Mouse (Mus musculus) adipocyte (in vitro differentiated cells): ENCODE results near the gene Ccdc28b.

Source experiments
- DNase-seq: peaks from one replicate; pipeline ENCODE4 v3.0.0-alpha.2; 2016; ENCODE audit warnings: low spot score

Gene Ccdc28b

DNA sequence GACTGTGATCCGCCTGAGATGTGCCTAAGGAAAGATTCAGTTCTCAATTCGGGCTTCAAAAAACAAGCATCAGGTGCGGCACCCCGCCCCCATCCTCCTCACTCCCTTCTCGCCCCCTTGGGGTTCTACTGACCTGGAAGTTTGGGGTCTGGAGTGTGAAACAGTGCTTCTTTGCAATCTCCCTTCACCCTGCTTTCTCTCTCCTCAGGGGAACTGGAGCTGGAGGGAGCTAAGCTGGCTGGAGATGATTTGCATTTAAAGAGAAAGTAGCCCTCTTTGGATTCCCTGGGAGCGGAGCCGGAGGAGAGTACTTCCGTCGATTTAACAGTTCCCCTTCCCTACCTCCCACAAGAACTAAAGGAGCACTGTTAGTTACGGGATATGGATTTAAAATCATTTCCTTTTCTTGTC lies at the start of gene Ccdc28b:
Gene Ccdc28b (minus strand): TSS at position 267 of the 411 bp plus-strand sequence.
- DNase-seq: peak; percentile 52

DNA sequence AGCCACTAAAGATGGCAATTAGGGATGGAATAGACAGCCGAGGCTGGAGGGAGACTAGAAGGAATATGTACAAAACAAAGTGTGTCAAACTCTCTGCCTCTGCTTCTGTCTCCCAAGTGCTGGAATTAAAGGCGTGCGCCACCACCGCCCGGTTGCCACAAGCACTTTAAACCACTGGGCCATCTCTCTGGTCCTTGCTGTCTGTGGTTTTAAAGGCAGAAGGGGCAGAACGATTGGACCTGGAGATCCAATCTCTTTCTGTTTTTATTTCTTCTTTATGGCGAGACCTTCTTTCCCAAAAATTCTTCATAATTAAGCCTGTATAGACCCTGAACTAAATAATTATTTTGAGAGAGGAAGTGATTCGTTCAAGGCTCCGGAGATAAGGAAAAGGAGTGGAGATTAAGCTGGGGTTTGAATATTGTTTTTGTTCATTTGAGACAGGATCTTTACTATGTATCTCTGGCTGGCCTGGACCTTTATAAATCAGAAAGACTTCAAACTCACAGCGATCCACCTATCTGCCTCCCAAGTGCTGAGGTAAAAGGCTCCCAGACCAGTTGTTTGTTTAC lies 49.2 kb upstream of the Ccdc28b start:
- no peak for DNase-seq

DNA sequence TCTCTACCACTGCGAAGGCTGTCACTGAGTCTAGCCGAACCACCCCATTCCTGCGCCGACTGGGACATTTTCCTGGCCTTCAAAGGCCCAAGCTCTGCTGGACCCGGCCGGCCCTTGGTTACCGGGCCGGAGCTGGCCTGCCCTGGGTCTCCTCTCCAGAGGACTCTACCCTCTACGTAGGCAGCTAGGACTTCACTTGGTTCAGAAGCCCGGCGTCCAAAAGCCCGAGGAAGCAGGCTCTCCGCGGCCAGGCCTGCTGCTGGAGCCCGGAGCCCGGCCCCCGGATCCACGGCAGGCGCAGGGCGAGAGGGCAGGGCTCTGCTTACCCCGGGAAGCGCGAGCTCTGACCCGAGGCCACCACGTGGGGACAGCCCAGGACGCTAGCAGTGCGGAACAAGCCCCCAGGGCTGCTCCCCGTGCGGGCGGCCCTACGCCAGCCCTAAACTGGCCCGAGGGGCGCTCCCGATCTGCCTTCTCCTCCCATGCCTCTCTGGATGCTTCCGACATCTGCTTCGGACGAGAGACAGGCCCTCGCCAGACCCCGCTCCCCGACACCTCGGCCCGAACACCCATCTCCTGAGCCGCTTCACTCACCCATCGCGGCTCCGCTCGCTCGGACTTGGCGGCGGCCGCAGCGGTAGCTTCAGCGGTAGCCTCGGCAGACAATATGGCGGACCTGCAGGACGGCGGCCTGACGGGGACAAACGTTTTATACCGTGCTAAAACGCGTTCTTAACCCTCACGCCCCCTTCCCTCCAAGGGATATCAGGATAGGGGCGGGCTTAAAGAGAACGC lies 48.5 kb upstream of the Ccdc28b start, which contains the start of gene Kpna6:
Gene Kpna6 (minus strand): TSS at position 685 of the 795 bp plus-strand sequence.
- peak; percentile 88 for DNase-seq

GRCm38 (mm10) chr4:129671491-129672082 lies 47.8 kb upstream of the Ccdc28b start:
- peak; percentile 77 for DNase-seq

DNA sequence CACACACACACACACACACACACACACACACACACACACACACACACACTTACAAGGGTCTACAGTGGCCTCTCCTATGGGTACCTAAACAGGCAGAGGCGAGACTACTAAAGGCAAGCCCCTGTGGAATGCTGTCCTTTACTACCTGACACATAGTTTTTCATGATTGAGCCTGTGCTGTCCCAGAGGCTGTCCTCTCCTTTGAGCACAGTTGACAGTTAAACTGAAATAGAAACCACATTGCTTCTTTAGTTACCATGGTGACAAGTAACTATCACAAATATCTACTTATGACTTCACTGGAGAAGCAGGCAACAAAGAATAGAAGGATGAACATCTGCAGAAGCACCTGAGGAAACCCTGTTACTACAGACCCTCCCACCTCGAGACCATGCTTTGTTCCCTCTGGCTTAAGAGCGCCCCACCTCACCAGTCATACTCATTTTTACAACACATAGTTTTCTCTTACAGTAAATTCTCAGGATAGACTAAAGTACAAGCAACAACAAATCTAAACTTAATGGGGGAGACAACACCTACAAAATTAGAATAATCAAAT lies 38.6 kb upstream of the Ccdc28b start:
- DNase-seq: no peak

GRCm38 (mm10) chr4:129661584-129661983 lies 37.8 kb upstream of the Ccdc28b start:
- DNase-seq: no peak

DNA sequence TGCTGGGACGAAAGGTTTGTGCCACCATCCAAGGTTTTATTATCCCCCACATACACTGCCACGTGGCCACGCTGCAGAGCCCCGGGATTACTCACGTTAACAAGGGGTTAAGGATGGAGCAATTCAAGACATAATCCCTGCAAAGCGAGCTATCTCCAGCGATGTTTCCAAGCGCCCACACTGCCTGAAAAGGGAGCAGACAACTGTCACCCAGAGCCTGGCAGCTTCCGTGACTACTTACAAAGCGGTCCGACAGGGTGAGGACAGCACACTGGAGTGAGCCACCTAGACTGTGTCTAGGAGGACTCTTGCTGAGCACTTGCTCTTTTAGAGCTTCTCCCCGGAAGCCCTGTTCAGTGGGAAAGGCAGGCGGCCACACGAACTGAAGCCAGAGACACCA lies 31.0 kb upstream of the Ccdc28b start:
- no peak for DNase-seq

- DNase-seq: no peak
These were observed 26.6 kb upstream of the Ccdc28b start for GRCm38 (mm10) chr4:129650359-129650758.

- no peak for DNase-seq
These were observed 24.9 kb upstream of the Ccdc28b start for GRCm38 (mm10) chr4:129648656-129649055.

DNA sequence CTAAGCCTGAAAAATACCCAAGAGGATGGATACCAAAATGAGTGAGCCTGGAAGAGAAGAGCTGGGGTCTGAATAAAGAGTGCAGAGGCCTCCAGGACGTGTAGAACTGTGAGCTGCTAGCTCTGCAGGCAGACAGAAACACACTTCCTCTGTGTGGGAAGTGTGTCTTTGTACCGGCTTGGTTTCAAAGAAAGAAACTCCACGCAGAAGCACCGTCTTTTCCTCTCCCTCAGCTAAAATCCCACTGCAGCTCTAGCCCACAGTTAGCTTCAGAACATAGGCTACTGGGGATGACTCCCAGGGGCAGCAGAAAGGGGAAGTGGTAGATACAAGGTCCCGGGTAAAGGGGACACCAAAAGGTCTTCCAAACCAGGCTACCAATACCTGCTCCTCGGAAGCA lies 21.5 kb upstream of the Ccdc28b start:
- DNase-seq: no peak

DNA sequence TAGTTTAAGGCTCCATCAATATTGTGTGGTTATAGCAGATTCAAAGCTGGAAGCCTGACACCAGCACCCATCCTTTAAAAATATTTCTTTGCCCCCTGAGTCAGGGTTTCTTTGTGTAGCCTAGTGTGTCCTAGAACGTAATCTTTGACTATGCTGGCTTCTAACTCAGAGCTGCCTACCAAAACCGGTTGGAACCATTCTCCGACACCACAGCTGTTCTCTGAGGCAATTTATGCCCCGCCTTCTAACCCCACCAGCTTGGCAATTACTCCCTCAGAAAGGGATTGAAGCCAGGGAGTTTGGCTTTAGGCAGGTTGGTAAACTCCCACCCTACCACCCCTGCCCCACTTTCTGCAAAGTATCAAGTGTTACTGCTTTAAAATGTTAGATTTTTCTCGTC lies 18.0 kb upstream of the Ccdc28b start:
- peak; percentile 91 for DNase-seq

GRCm38 (mm10) chr4:129640638-129641467 lies 17.1 kb upstream of the Ccdc28b start, which contains the start of gene Txlna:
TSS of gene Txlna (minus strand) at chr4:129641065.
- DNase-seq: peak; percentile 99

DNA sequence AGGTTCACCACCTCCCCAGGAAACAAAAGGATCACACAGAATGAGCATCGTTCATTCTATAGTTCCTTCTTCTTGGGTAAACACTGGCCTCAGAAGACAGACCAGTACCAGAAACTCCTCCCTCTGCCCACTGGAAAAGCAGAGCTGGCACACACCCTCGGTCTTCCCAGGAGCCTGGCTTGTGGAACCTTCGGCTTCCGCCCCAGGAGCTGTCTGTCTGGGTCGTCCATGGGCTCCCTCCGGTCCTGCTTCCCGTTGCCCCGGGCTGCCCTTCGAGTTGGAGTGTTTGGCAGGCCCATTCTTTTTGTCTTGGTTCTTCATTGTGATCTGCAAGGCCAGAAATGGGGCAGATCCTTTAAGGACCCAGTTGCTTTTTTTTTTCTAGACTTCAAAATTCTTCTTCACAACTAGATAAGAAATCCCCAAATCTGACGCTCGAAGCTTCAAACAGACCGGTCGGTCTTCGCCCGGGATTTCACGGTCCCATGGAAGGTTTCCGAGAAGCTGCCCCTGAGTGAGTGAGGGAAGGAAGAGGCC lies 16.4 kb upstream of the Ccdc28b start:
- peak; percentile 50 for DNase-seq

DNA sequence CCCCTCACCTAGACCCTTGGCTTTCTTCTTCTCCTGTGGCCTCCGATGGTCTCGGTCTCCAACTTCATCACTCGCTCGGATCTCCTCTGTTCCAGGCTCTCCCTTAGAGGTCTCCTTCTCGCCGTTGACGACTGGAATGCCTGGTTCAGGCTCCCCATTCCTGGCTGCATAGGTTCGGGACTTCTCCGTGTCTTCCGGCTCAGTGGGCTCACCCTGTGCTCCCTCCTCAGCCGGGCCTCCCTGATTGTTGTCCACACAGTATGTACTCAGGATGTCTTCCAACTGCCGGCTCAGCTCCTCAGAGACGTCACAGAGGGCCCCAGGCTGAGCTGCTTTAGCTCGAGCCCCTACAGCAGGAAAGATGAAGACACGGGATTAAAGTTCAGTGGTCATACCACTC lies 15.5 kb upstream of the Ccdc28b start:
- no peak for DNase-seq

DNA sequence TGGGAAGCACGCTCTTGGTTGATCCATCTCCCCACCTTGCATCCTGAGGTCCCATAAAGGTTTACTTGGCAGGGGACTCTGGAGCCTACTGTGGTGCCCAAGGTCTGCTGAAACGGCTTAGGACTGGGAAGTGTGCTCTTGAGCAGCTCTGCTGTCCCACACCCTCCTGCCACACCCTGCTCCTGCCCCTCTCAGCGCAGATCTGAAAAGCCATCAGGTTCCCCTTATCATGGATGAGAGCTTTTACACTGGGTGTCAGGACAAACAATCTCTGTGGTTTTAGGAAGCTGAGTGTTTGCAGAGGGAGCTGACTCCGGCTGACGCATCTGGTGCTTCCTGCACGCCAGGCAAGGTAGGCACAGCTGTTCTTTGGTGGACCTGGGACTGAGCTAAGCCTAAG lies 10.1 kb upstream of the Ccdc28b start:
- DNase-seq: no peak

- no peak for DNase-seq
These were observed 8.1 kb upstream of the Ccdc28b start for GRCm38 (mm10) chr4:129631867-129632266.

DNA sequence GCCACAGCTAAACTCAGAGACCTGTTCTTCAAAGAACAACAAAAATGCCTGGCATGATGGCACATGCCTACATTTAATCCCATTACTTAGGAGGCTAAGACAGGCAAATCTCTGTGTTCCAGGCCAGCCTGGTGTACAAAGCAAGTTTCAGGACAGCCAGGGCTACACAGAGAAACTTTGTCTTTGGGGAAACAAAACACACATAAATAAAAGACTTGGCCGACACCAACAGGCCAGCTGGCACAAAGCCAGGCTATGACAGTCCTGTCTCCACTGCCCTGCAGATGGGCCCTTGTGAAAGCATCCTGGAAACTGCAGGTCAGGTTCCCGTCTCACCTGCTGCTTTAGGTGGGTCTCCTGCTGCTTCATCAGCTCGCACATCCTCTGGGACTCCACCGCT lies 7.2 kb upstream of the Ccdc28b start:
- peak; percentile 49 for DNase-seq

DNA sequence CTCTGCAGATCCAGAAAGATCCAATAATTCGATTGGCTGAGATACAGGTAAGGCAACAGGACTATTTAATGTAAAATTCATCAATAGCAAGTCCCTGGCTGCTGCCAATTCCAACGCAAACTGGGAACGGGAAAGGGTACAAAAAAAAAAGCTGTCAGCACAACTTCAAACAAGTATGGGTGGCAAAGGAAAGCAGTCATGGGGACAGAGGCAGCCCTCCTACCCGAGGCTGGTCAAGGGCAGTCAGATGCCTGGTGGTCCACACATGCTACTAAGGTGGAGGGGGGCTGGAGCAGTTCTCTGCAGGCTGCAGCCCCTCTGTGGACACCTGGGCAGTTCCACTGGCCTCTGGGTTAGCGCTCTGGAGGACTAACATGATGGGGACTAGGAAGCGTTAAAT lies 2.3 kb upstream of the Ccdc28b start:
- no peak for DNase-seq

GRCm38 (mm10) chr4:129625496-129625895 lies 1.7 kb upstream of the Ccdc28b start:
- no peak for DNase-seq

DNA sequence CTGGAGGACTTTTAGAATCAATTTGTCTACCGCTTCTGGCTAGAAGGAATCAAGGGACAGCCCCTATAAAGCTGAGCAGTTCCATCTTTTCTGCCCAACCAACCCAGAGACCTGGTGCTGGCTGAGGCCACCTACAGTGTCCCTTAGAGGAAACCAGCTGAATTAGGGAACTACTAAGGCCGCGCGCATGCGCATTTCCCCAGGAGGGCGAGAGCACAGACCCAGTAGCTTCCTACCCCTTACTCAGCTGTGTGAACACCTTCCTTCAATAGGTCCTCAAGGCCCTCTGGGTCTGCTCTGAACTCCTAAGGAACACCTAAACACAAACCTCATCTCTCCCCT lies 1.3 kb upstream of the Ccdc28b start:
- DNase-seq: no peak

- peak; percentile 89 for DNase-seq
These were observed 708 bp upstream of the Ccdc28b start for GRCm38 (mm10) chr4:129624281-129625028.
